Mouse (Mus musculus) retina, postnatal 1 day (tissue): ENCODE results near the gene H2-T23.
"Not testable (repeated sequence)": the region's sequence is repeated elsewhere in the genome, so short reads cannot be mapped to it uniquely, and the experiment has no call there.

Experiments
- DNase-seq: peaks from one replicate; pipeline ENCODE4 v3.0.0-alpha.2; 2012

Gene H2-T23

GRCm38 (mm10) chr17:36022922-36023321 lies 9.7 kb downstream of the H2-T23 start:
- DNase-seq: no peak

- no peak for DNase-seq
Observed at GRCm38 (mm10) chr17:36022098-36022497, 10.6 kb downstream of the H2-T23 start.

GRCm38 (mm10) chr17:36021309-36021708 lies 11.3 kb downstream of the H2-T23 start:
- no peak for DNase-seq

- no peak for DNase-seq
Observed at GRCm38 (mm10) chr17:36020191-36021073, 12.2 kb downstream of the H2-T23 start, which contains the start of gene H2-T24. H2-T24 (minus strand) TSS chr17:36020560.

GRCm38 (mm10) chr17:36019519-36019918 lies 13.1 kb downstream of the H2-T23 start:
- DNase-seq: no peak

- DNase-seq: no peak
Observed at GRCm38 (mm10) chr17:36018979-36019378, 13.7 kb downstream of the H2-T23 start.

GRCm38 (mm10) chr17:36017046-36017445 lies 15.6 kb downstream of the H2-T23 start:
- no peak for DNase-seq

GRCm38 (mm10) chr17:36014977-36015376 lies 17.7 kb downstream of the H2-T23 start:
- no peak for DNase-seq

GRCm38 (mm10) chr17:36004409-36004808 lies 28.2 kb downstream of the H2-T23 start:
- DNase-seq: not testable (repeated sequence)

- DNase-seq: no peak
Observed at GRCm38 (mm10) chr17:36003331-36003730, 29.3 kb downstream of the H2-T23 start.

- no peak for DNase-seq
Observed at GRCm38 (mm10) chr17:36001966-36002365, 30.7 kb downstream of the H2-T23 start.

GRCm38 (mm10) chr17:36001121-36001897 lies 31.3 kb downstream of the H2-T23 start:
- no peak for DNase-seq

GRCm38 (mm10) chr17:36000349-36000748 lies 32.3 kb downstream of the H2-T23 start:
- no peak for DNase-seq

- no peak for DNase-seq
Observed at GRCm38 (mm10) chr17:35999356-35999755, 33.3 kb downstream of the H2-T23 start.

- no peak for DNase-seq
Observed at GRCm38 (mm10) chr17:35998545-35999305, 33.9 kb downstream of the H2-T23 start.

- no peak for DNase-seq
Observed at GRCm38 (mm10) chr17:35997713-35998510, 34.7 kb downstream of the H2-T23 start.

GRCm38 (mm10) chr17:35996949-35997348 lies 35.7 kb downstream of the H2-T23 start:
- peak; percentile 96 for DNase-seq

- DNase-seq: peak; percentile 23
Observed at GRCm38 (mm10) chr17:35994879-35995240, 37.8 kb downstream of the H2-T23 start.

GRCm38 (mm10) chr17:35994175-35994878 lies 38.3 kb downstream of the H2-T23 start:
- DNase-seq: peak; percentile 90

- DNase-seq: peak; percentile 87
Observed at GRCm38 (mm10) chr17:35993675-35994074, 39.0 kb downstream of the H2-T23 start.

- DNase-seq: peak; percentile 10
Observed at GRCm38 (mm10) chr17:35991781-35992180, 40.9 kb downstream of the H2-T23 start.

- DNase-seq: no peak
Observed at GRCm38 (mm10) chr17:35981776-35982175, 50.9 kb downstream of the H2-T23 start.
